In the genomic region with DNA sequence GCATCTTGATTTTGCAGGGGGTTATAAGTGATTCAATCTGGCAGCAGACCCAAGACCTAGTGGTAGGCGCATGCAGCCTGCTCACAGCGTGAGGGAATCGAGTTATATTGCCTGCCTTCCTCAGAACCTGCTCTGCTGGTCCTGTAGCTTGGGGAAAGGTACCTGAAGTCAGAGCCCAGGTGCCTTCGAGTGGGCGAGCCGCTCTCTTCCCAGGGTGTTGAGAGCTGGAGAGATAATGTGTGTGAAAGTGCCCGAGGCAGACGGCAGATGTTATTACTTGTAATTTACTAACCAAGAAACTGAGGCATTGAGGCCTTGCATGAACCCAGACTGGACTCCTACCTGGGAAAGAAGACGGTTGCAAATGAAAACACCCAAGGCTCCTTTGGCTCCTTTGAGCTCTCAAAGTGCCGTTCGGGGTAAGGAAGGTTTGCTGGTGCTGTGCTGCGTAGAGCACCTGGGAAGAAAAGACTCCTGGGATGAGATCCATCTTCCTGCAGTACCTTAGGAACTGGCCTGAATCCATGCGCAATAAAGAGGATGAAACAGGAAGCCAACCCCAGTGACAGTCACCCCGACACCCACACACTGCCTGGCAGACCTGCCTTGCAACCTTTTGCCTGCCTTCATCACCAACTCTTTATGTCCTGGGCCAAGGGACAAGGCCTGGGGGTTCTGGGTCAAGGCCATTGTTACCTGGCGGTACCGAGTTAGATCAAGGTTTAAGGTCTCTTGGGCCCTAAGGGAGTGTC, we compare ENCODE assay signal across 28 mouse cellular contexts. TPM values are rescaled to one million over a fixed set of nuclear protein-coding genes. Genes with fewer than 3 reads are reported as not detected.
"Had no signal": no experiment of that assay in that cellular context is flagged by ENCODE, and none has a peak within 500 bp of the region (broad histone marks: within the 10 kb centered on the region; RNA-seq: fewer than 3 reads in every experiment).

No protein-coding gene starts in this region.

- H3K4me3 ChIP-seq: heart, embryonic 10.5 days; heart, embryonic 12.5 days; hindbrain, embryonic 10.5 days; hindbrain, embryonic 13.5 days; hindbrain, embryonic 15.5 days; kidney, embryonic 15.5 days; limb, embryonic 13.5 days; liver, embryonic 12.5 days had no signal

- H3K9me3 ChIP-seq: heart, embryonic 10.5 days; hindbrain, embryonic 10.5 days; hindbrain, embryonic 13.5 days; hindbrain, embryonic 15.5 days; kidney, embryonic 15.5 days; liver, embryonic 12.5 days had no signal

- H3K27me3 ChIP-seq: limb, embryonic 13.5 days had no signal

- H3K36me3 ChIP-seq: heart, embryonic 10.5 days; heart, embryonic 12.5 days; hindbrain, embryonic 10.5 days; hindbrain, embryonic 13.5 days; hindbrain, embryonic 15.5 days; kidney, embryonic 15.5 days; limb, embryonic 13.5 days; liver, embryonic 12.5 days had no signal

- H3K27ac ChIP-seq: heart, embryonic 10.5 days; hindbrain, embryonic 10.5 days; hindbrain, embryonic 13.5 days; hindbrain, embryonic 15.5 days; hindbrain, postnatal 0 days; kidney, embryonic 15.5 days; kidney, postnatal 0 days; limb, embryonic 13.5 days; liver, embryonic 12.5 days; liver, embryonic 14.5 days had no signal

- ATAC-seq: hindbrain, postnatal 0 days; intestine, embryonic 16.5 days; liver, embryonic 12.5 days had no signal

- DNase-seq: gastrocnemius, postnatal 14 days; gastrocnemius, postnatal 36 days; heart, adult 18-20 months; heart, postnatal 10 days; heart, postnatal 4 days; kidney, adult 11 months; kidney, adult 2 months; kidney, adult 9 months; kidney, postnatal 14 days; kidney, postnatal 36 days; layer of hippocampus, adult 9-11 months; layer of hippocampus, postnatal 36 days had no signal

- H3K9ac ChIP-seq: heart, embryonic 12.5 days; hindbrain, embryonic 13.5 days; hindbrain, embryonic 15.5 days; kidney, embryonic 15.5 days; limb, embryonic 13.5 days; liver, embryonic 12.5 days; liver, embryonic 14.5 days had no signal

- H3K4me2 ChIP-seq: heart, embryonic 12.5 days; hindbrain, embryonic 13.5 days; hindbrain, embryonic 15.5 days; kidney, embryonic 15.5 days; limb, embryonic 13.5 days; liver, embryonic 12.5 days had no signal

RNA-seq across cellular contexts. Expression of a gene that starts 22.9 kb away (rescaled TPM):
- polyA plus RNA-seq: heart, embryonic 10.5 days; heart, embryonic 12.5 days; heart, embryonic 14.5 days; heart, embryonic 16.5 days; hindbrain, embryonic 15.5 days; hindbrain, postnatal 0 days; intestine, embryonic 16.5 days; kidney, embryonic 15.5 days; kidney, postnatal 0 days; large intestine, adult 2 months; limb, embryonic 11.5 days; limb, embryonic 13.5 days; liver, embryonic 12.5 days had no signal
